Mouse (Mus musculus): ENCODE results near the gene Rbpj.

- TF ChIP-seq CTCF (IDR thresholded peaks at IDR 0.05; ENCODE audit: insufficient read depth, low read length) (no peak), POLR2A (IDR thresholded peaks at IDR 0.05; ENCODE audit: borderline replicate concordance, extremely low read depth, low read depth, low read length) (no peak)
Measured at GRCm38 (mm10) chr5:53444030-53444429, 21.9 kb upstream of the Rbpj start.
